Mouse (Mus musculus): ENCODE measurements at regions not wholly inside any gene's neighbourhood (a gene's known extent, or its start where the extent isn't known, plus 50 kb on each side); places are given as distances from the start of the nearest gene placed in this dataset.
"Not testable (repeated sequence)": the region's sequence is repeated elsewhere in the genome, so short reads cannot be mapped to it uniquely, and the experiment has no call there.

- DNase-seq (ENCODE audit: low spot score), result no peak
Measured at GRCm38 (mm10) chr13:4935940-4936339, 327.0 kb upstream of the Akr1e1 start.

- no peak for DNase-seq (ENCODE audit: low spot score)
Measured at GRCm38 (mm10) chr13:4939849-4940248, 330.9 kb upstream of the Akr1e1 start.

GRCm38 (mm10) chr13:4942490-4942889 is 333.5 kb upstream of the Akr1e1 start:
- not testable (repeated sequence) for DNase-seq (ENCODE audit: low spot score)

GRCm38 (mm10) chr13:4943046-4943445 is 334.1 kb upstream of the Akr1e1 start:
- no peak for DNase-seq (ENCODE audit: low spot score)

GRCm38 (mm10) chr13:4955384-4955783 is 346.4 kb upstream of the Akr1e1 start:
- DNase-seq (ENCODE audit: low spot score), result no peak

GRCm38 (mm10) chr13:4964824-4965223 is 355.9 kb upstream of the Akr1e1 start:
- DNase-seq (ENCODE audit: low spot score), result no peak

- DNase-seq (ENCODE audit: low spot score), result no peak
Measured at GRCm38 (mm10) chr13:4970081-4970892, 361.3 kb upstream of the Akr1e1 start.

GRCm38 (mm10) chr13:4971472-4972067 is 362.6 kb upstream of the Akr1e1 start:
- no peak for DNase-seq (ENCODE audit: low spot score)

- DNase-seq (ENCODE audit: low spot score), result no peak
Measured at GRCm38 (mm10) chr13:4992876-4993275, 383.9 kb upstream of the Akr1e1 start.

GRCm38 (mm10) chr13:5008296-5008695 is 399.3 kb upstream of the Akr1e1 start:
- no peak for DNase-seq (ENCODE audit: low spot score)

GRCm38 (mm10) chr13:5022439-5022838 is 413.5 kb upstream of the Akr1e1 start:
- no peak for DNase-seq (ENCODE audit: low spot score)

- DNase-seq (ENCODE audit: low spot score), result no peak
Measured at GRCm38 (mm10) chr13:5059859-5060258, 450.9 kb upstream of the Akr1e1 start.

- DNase-seq (ENCODE audit: low spot score), result no peak
Measured at GRCm38 (mm10) chr13:5060462-5060861, 451.5 kb upstream of the Akr1e1 start.

- DNase-seq (ENCODE audit: low spot score), result no peak
Measured at GRCm38 (mm10) chr13:5107454-5107853, 498.5 kb upstream of the Akr1e1 start.

- DNase-seq (ENCODE audit: low spot score), result no peak
Measured at GRCm38 (mm10) chr13:5154911-5155310, 545.9 kb upstream of the Akr1e1 start.

GRCm38 (mm10) chr13:5159765-5160684 is 551.1 kb upstream of the Akr1e1 start:
- no peak for DNase-seq (ENCODE audit: low spot score)

GRCm38 (mm10) chr13:5166716-5167115 is 557.7 kb upstream of the Akr1e1 start:
- no peak for DNase-seq (ENCODE audit: low spot score)

GRCm38 (mm10) chr13:5178996-5179395 is 570.0 kb upstream of the Akr1e1 start:
- no peak for DNase-seq (ENCODE audit: low spot score)

- no peak for DNase-seq (ENCODE audit: low spot score)
Measured at GRCm38 (mm10) chr13:5179552-5179951, 570.6 kb upstream of the Akr1e1 start.

- not testable (repeated sequence) for DNase-seq (ENCODE audit: low spot score)
Measured at GRCm38 (mm10) chr13:5185237-5185800, 576.3 kb upstream of the Akr1e1 start.

GRCm38 (mm10) chr13:5202736-5203135 is 593.8 kb upstream of the Akr1e1 start:
- DNase-seq (ENCODE audit: low spot score), result peak; percentile 20

GRCm38 (mm10) chr13:5204143-5204542 is 595.2 kb upstream of the Akr1e1 start:
- DNase-seq (ENCODE audit: low spot score), result no peak
